Comparison of ENCODE assay signal across 8 mouse cellular contexts in the genomic region with DNA sequence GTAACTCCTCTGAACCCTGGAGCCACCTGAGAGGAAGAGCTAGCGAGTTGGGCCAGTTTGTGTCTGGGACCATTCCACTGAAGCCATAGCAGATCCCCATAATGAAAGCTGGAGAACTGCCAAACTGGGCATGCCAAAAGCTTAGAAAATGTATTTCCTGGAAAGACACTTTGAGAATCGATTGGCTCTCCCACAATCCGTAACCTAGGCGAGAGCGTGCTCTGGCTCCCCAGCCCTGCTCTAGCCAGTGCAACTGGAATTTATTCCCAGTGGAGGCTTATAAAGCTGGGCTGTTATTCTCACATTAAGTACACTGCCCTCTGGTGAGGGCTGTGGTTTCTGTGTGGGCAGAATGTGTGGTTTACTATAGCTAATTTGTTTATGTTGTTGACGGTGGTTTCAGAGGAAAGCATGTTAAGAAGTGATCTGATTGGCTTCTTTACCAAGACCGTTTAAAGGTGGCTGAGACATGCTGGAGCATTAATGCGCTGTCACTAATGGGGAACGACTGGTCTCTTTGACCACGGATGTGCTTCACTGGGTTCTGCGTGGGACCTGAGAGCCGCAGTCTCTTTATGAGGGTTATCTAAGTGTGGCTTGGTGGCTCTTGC.
DNase-seq lines count a peak whose midpoint lies in the region; ATAC-seq and TF ChIP-seq lines count a peak whose summit lies in the region.

No protein-coding gene starts in this region.

- H3K9me3 ChIP-seq in liver, postnatal 0 days (ENCODE audit: low read length) = no peaks in the 10 kb centered on the region
- no peaks in the 10 kb centered on the region for H3K9me3 ChIP-seq in liver, embryonic 12.5 days (replicated peaks)
- no peaks in the 10 kb centered on the region for H3K9me3 ChIP-seq in kidney, embryonic 15.5 days (replicated peaks)

- no peak overlapping the region for H3K4me3 ChIP-seq in liver, postnatal 0 days (ENCODE audit: low read depth, low read length)
- no peak overlapping the region for H3K4me3 ChIP-seq in liver, embryonic 12.5 days
- no peak overlapping the region for H3K4me3 ChIP-seq in kidney, embryonic 15.5 days (replicated peaks)

- TF ChIP-seq EP300 in liver, postnatal 0 days (IDR thresholded peaks at IDR 0.05; ENCODE audit: low read depth) = no peak

- H3K27me3 ChIP-seq in liver, postnatal 0 days (ENCODE audit: insufficient read depth, low read length) = no peaks in the 10 kb centered on the region
- no peaks in the 10 kb centered on the region for H3K27me3 ChIP-seq in liver, embryonic 12.5 days (replicated peaks)
- no peaks in the 10 kb centered on the region for H3K27me3 ChIP-seq in kidney, embryonic 15.5 days

- no peaks in the 10 kb centered on the region for H3K36me3 ChIP-seq in liver, postnatal 0 days (replicated peaks; ENCODE audit: insufficient read depth, low read length)
- no peaks in the 10 kb centered on the region for H3K36me3 ChIP-seq in liver, embryonic 12.5 days
- no peaks in the 10 kb centered on the region for H3K36me3 ChIP-seq in kidney, embryonic 15.5 days

- no peak overlapping the region for H3K9ac ChIP-seq in liver, postnatal 0 days (replicated peaks)
- H3K9ac ChIP-seq in liver, embryonic 12.5 days = no peak overlapping the region
- no peak overlapping the region for H3K9ac ChIP-seq in kidney, embryonic 15.5 days

- H3K4me2 ChIP-seq in liver, postnatal 0 days (ENCODE audit: low read depth, low read length) = no peak overlapping the region
- no peak overlapping the region for H3K4me2 ChIP-seq in liver, embryonic 12.5 days
- H3K4me2 ChIP-seq in kidney, embryonic 15.5 days = no peak overlapping the region

- WGBS in liver, postnatal 0 days (ENCODE audit: insufficient replicate concordance) = 52% methylated on average over 12 of the region's 12 CpGs
- 59% methylated on average over 12 of the region's 12 CpGs for WGBS in liver, embryonic 12.5 days (ENCODE audit: insufficient replicate concordance)
- 66% methylated on average over 12 of the region's 12 CpGs for WGBS in kidney, embryonic 15.5 days

- peak; percentile 13 for DNase-seq in liver, postnatal 0 days
- DNase-seq in heart, adult 8-10 months (ENCODE audit: low spot score) = peak; percentile 19
- no peak for DNase-seq in thymus, postnatal 10 days (ENCODE audit: low spot score in 2 of 2)
- no peak for DNase-seq in gastrocnemius, postnatal 4 days (ENCODE audit: low spot score in 2 of 2)
- DNase-seq in urinary bladder, postnatal 25 days (ENCODE audit: low spot score) = no peak

- no peak for ATAC-seq in liver, postnatal 0 days
- ATAC-seq in liver, embryonic 12.5 days = no peak
- ATAC-seq in kidney, embryonic 15.5 days (replicated peaks; ENCODE audit: low FRiP score) = peak; percentile 68
- ATAC-seq in megakaryocyte-erythroid progenitor cell, adult 5-6 weeks (replicated peaks; ENCODE audit: low FRiP score, low TSS enrichment, poor library complexity, severe bottlenecking) = peak; percentile 50

- no peak overlapping the region for H3K27ac ChIP-seq in liver, postnatal 0 days (ENCODE audit: low read depth)
- no peak overlapping the region for H3K27ac ChIP-seq in liver, embryonic 12.5 days
- H3K27ac ChIP-seq in kidney, embryonic 15.5 days = peak overlapping the region; percentile 70

- H3K4me1 ChIP-seq in liver, postnatal 0 days (ENCODE audit: insufficient read depth) = no peaks in the 10 kb centered on the region
- no peaks in the 10 kb centered on the region for H3K4me1 ChIP-seq in liver, embryonic 12.5 days
- H3K4me1 ChIP-seq in kidney, embryonic 15.5 days = peaks cover 33% of the 10 kb centered on the region

- no peak; the same call in 1 of the 2 replicates for TF ChIP-seq CTCF in liver, postnatal 0 days (IDR thresholded peaks at IDR 0.05; ENCODE audit: low read depth)

Comparison
In these comparisons a context has a peak if more than half of its experiments do, and no peak if none do; other contexts are left out.
1. ATAC-seq: peak in kidney, embryonic 15.5 days (single experiment) and megakaryocyte-erythroid progenitor cell, adult 5-6 weeks (single experiment); none in liver, postnatal 0 days (single experiment) and liver, embryonic 12.5 days (single experiment).
2. DNase-seq: peak in liver, postnatal 0 days (single experiment) and heart, adult 8-10 months (single experiment); none in thymus, postnatal 10 days (0 of 2), gastrocnemius, postnatal 4 days (0 of 2) and urinary bladder, postnatal 25 days (single experiment).